Mouse (Mus musculus) neural tube, embryonic 12.5 days (tissue): ENCODE data around the gene Vhl. TPM values are rescaled to one million over a fixed set of nuclear protein-coding genes. Genes with fewer than 3 reads are reported as not detected.
"Not testable (repeated sequence)": the region's sequence is repeated elsewhere in the genome, so short reads cannot be mapped to it uniquely, and the experiment has no call there.

Experiments used
- ATAC-seq: fragments of 200-750 bp; cut with Nextera tagmentation; 2 replicates; pipeline ENCODE4 v1.8.0; 2017; ENCODE audit warnings: low read depth, mild to moderate bottlenecking, moderate TSS enrichment, moderate library complexity; ENCODE audit not compliant: low FRiP score
- H3K27ac ChIP-seq: fragments of 300-500 bp; sonication (generic); 2 replicates; pipeline ENCODE4 v1.5.1; 2016
- H3K27me3 ChIP-seq: fragments of 300-500 bp; sonication (generic); replicated peaks from 2 replicates; pipeline ENCODE4 v1.6.1; 2016; ENCODE audit warnings: mild to moderate bottlenecking
- H3K36me3 ChIP-seq: fragments of 300-500 bp; sonication (generic); 2 replicates; pipeline ENCODE4 v1.6.1; 2016; ENCODE audit warnings: mild to moderate bottlenecking
- H3K4me1 ChIP-seq: fragments of 300-500 bp; sonication (generic); 2 replicates; pipeline ENCODE4 v1.6.1; 2016
- H3K4me2 ChIP-seq: fragments of 300-500 bp; sonication (generic); replicated peaks from 2 replicates; pipeline ENCODE4 v1.6.1; 2016; ENCODE audit warnings: mild to moderate bottlenecking
- H3K4me3 ChIP-seq: fragments of 300-500 bp; sonication (generic); 2 replicates; pipeline ENCODE4 v1.5.1; 2016
- H3K9ac ChIP-seq: fragments of 300-500 bp; sonication (generic); 2 replicates; pipeline ENCODE4 v1.6.1; 2016; ENCODE audit warnings: mild to moderate bottlenecking
- H3K9me3 ChIP-seq: fragments of 300-500 bp; sonication (generic); 2 replicates; pipeline ENCODE4 v1.6.1; 2016; ENCODE audit warnings: mild to moderate bottlenecking
- WGBS: fragments of 180-500 bp; shearing (Covaris S2); methylation state at CpG from one replicate; pipeline ENCODE4 v1.1.7; 2016; 5-methylcytosine and 5-hydroxymethylcytosine counted together
- polyA plus RNA-seq: library from polyadenylated mRNA; unstranded; fragments of >200 nt; fragmentation: Nextera tagmentation; extraction: Ambion mirVana; gene quantifications from 2 replicates; pipeline ENCODE4 v1.2.1, GENCODE M21; 2016

The Vhl gene
- polyA plus RNA-seq, 1 experiment from 2014 or later, result 64.8 TPM

- no peak overlapping the region for H3K27ac ChIP-seq
- no peak overlapping the region for H3K9ac ChIP-seq
- no peak overlapping the region for H3K4me3 ChIP-seq
- H3K4me2 ChIP-seq, result no peak overlapping the region
- H3K36me3 ChIP-seq, result no peaks in the 10 kb centered on the region
- 77% methylated on average over 7 of the region's 7 CpGs for WGBS
- ATAC-seq, result no peak
- H3K9me3 ChIP-seq, result no peaks in the 10 kb centered on the region
- H3K27me3 ChIP-seq, result no peaks in the 10 kb centered on the region
- peaks cover 6% of the 10 kb centered on the region for H3K4me1 ChIP-seq
Observed at GRCm38 (mm10) chr6:113669821-113670220, 46.1 kb downstream of the Vhl start.

GRCm38 (mm10) chr6:113672029-113672428 lies 48.3 kb downstream of the Vhl start:
- WGBS, result 88% methylated on average over 1 of the region's 1 CpGs
- not testable (repeated sequence) for ATAC-seq

GRCm38 (mm10) chr6:113672989-113673388 lies 49.2 kb downstream of the Vhl start:
- no peak overlapping the region for H3K9ac ChIP-seq
- H3K9me3 ChIP-seq, result no peaks in the 10 kb centered on the region
- peaks cover 6% of the 10 kb centered on the region for H3K4me1 ChIP-seq
- no peak overlapping the region for H3K27ac ChIP-seq
- WGBS, result 85% methylated on average over 6 of the region's 6 CpGs
- no peaks in the 10 kb centered on the region for H3K27me3 ChIP-seq
- no peaks in the 10 kb centered on the region for H3K36me3 ChIP-seq
- H3K4me3 ChIP-seq, result no peak overlapping the region
- no peak overlapping the region for H3K4me2 ChIP-seq
- no peak for ATAC-seq

More at GRCm38 (mm10) chr6:113672029-113672428, 48.3 kb downstream of the Vhl start:
- not testable (repeated sequence) for H3K4me2 ChIP-seq, H3K36me3 ChIP-seq, H3K9me3 ChIP-seq, H3K9ac ChIP-seq, H3K27me3 ChIP-seq, H3K4me1 ChIP-seq, H3K27ac ChIP-seq, H3K4me3 ChIP-seq

GRCm38 (mm10) chr6:113675234-113675633 lies 51.5 kb downstream of the Vhl start:
- WGBS, result 78% methylated on average over 4 of the region's 4 CpGs
- H3K27me3 ChIP-seq, result no peaks in the 10 kb centered on the region

GRCm38 (mm10) chr6:113675991-113676390 lies 52.2 kb downstream of the Vhl start:
- Histone ChIP-seq H3K4me1 (no peaks in the 10 kb centered on the region), H3K27ac (no peak overlapping the region), H3K4me2 (no peak overlapping the region), H3K9me3 (no peaks in the 10 kb centered on the region), H3K4me3 (no peak overlapping the region), H3K36me3 (no peaks in the 10 kb centered on the region), H3K27me3 (no peaks in the 10 kb centered on the region), H3K9ac (no peak overlapping the region)
- WGBS, result 93% methylated on average over 9 of the region's 9 CpGs
- no peak for ATAC-seq

More at GRCm38 (mm10) chr6:113675234-113675633, 51.5 kb downstream of the Vhl start:
- Histone ChIP-seq H3K36me3 (no peaks in the 10 kb centered on the region), H3K9me3 (no peaks in the 10 kb centered on the region), H3K4me1 (no peaks in the 10 kb centered on the region), H3K4me2 (no peak overlapping the region), H3K27ac (no peak overlapping the region), H3K9ac (no peak overlapping the region), H3K4me3 (no peak overlapping the region)
- ATAC-seq, result no peak

- 81% methylated on average over 14 of the region's 14 CpGs for WGBS
- H3K4me3 ChIP-seq, result no peak overlapping the region
- H3K4me1 ChIP-seq, result no peaks in the 10 kb centered on the region
- no peaks in the 10 kb centered on the region for H3K9me3 ChIP-seq
- H3K4me2 ChIP-seq, result no peak overlapping the region
- no peak overlapping the region for H3K9ac ChIP-seq
- no peaks in the 10 kb centered on the region for H3K27me3 ChIP-seq
- H3K27ac ChIP-seq, result no peak overlapping the region
- no peaks in the 10 kb centered on the region for H3K36me3 ChIP-seq
- no peak for ATAC-seq
Observed at GRCm38 (mm10) chr6:113677070-113677734, 53.4 kb downstream of the Vhl start.

GRCm38 (mm10) chr6:113678246-113679012 lies 54.7 kb downstream of the Vhl start:
- no peak overlapping the region for H3K27ac ChIP-seq
- no peaks in the 10 kb centered on the region for H3K4me1 ChIP-seq
- no peak overlapping the region for H3K4me2 ChIP-seq
- ATAC-seq, result no peak
- H3K9me3 ChIP-seq, result no peaks in the 10 kb centered on the region
- H3K4me3 ChIP-seq, result no peak overlapping the region
- WGBS, result 76% methylated on average over 14 of the region's 14 CpGs
- no peaks in the 10 kb centered on the region for H3K36me3 ChIP-seq
- no peak overlapping the region for H3K9ac ChIP-seq
- no peaks in the 10 kb centered on the region for H3K27me3 ChIP-seq

GRCm38 (mm10) chr6:113679993-113680566 lies 56.3 kb downstream of the Vhl start:
- no peak for ATAC-seq
- H3K27me3 ChIP-seq, result no peaks in the 10 kb centered on the region
- H3K27ac ChIP-seq, result no peak overlapping the region
- 87% methylated on average over 9 of the region's 9 CpGs for WGBS
- no peak overlapping the region for H3K4me2 ChIP-seq
- no peak overlapping the region for H3K9ac ChIP-seq
- H3K9me3 ChIP-seq, result no peaks in the 10 kb centered on the region
- no peak overlapping the region for H3K4me3 ChIP-seq
- H3K4me1 ChIP-seq, result no peaks in the 10 kb centered on the region
- H3K36me3 ChIP-seq, result no peaks in the 10 kb centered on the region

Other genes starting within 250 kb of the Vhl start
- gene Tada3, start 246.1 kb upstream of the Vhl start, polyA plus RNA-seq, result 62.4 and 64.4 TPM in 2 replicates
- 352 and 393 TPM in 2 replicates for gene Arpc4, start 245.8 kb upstream of the Vhl start, polyA plus RNA-seq
- 5.6 and 7.1 TPM in 2 replicates for gene Ttll3, start 234.7 kb upstream of the Vhl start, polyA plus RNA-seq
- gene Rpusd3, start 204.6 kb upstream of the Vhl start, polyA plus RNA-seq, result 18.7 and 29.3 TPM in 2 replicates
- not detected in 2 replicates for gene Cidec, start 188.2 kb upstream of the Vhl start, polyA plus RNA-seq
- gene Jagn1, start 181.4 kb upstream of the Vhl start, polyA plus RNA-seq, result 78.0 and 81.3 TPM in 2 replicates
- gene Il17re, start 165.5 kb upstream of the Vhl start, polyA plus RNA-seq, result 0.73 and 1.6 TPM in 2 replicates
- 2.4 and 3.0 TPM in 2 replicates for gene Il17rc, start 152.5 kb upstream of the Vhl start, polyA plus RNA-seq
- 58.0 and 62.5 TPM in 2 replicates for gene Creld1, start 140.7 kb upstream of the Vhl start, polyA plus RNA-seq
- gene Prrt3, start 122.0 kb upstream of the Vhl start, polyA plus RNA-seq, result 2.6 TPM in 2 replicates
- 90.2 and 91.2 TPM in 2 replicates for gene Emc3, start 92.3 kb upstream of the Vhl start, polyA plus RNA-seq
- gene Fancd2, start 92.3 kb upstream of the Vhl start, polyA plus RNA-seq, result 8.3 and 8.4 TPM in 2 replicates
- 0.19 TPM in 1 of 2 replicates, not detected in the other for gene Fancd2os, start 23.2 kb upstream of the Vhl start, polyA plus RNA-seq
- gene Brk1, start 19.2 kb upstream of the Vhl start, polyA plus RNA-seq, result 206 and 219 TPM in 2 replicates
- gene Irak2, start 14.5 kb downstream of the Vhl start, polyA plus RNA-seq, result 3.1 and 4.1 TPM in 2 replicates
- 0.66 and 1.1 TPM in 2 replicates for gene Tatdn2, start 73.1 kb downstream of the Vhl start, polyA plus RNA-seq
- 0.57 TPM in 1 of 2 replicates, not detected in the other for gene Ghrl, start 95.9 kb downstream of the Vhl start, polyA plus RNA-seq
- 244 and 251 TPM in 2 replicates for gene Sec13, start 116.8 kb downstream of the Vhl start, polyA plus RNA-seq